Mouse (Mus musculus): Measurements from ENCODE around the gene Brwd3. TPM values are rescaled to one million over a fixed set of nuclear protein-coding genes. Genes with fewer than 3 reads are reported as not detected.
A peak's percentile ranks its signal among the peaks of the same experiment; 100 is the strongest.

Brwd3 gene
- polyA plus RNA-seq (2014; fragmentation: Nextera tagmentation; extraction: Ambion mirVana) = 4.8 and 4.9 TPM in 2 replicates

GRCm38 (mm10) chrX:108834090-108834774 is at the start of gene Brwd3:
TSS of gene Brwd3 (minus strand) at chrX:108834372.
- ATAC-seq (ENCODE audit: low FRiP score) (peak; percentile 94), DNase-seq (ENCODE audit: low spot score, missing footprints) (peak; percentile 90)
- Histone ChIP-seq H3K27ac (ENCODE audit: low read depth, low read length) (peak within 1 kb of the TSS; percentile 51; the same call in 1 of the 2 replicates), H3K4me2 (peak within 1 kb of the TSS; percentile 48), H3K9ac (ENCODE audit: low read length) (peak within 1 kb of the TSS; percentile 64), H3K36me3 (ENCODE audit: control insufficient read depth, insufficient read depth, low read length) (no peaks in the 10 kb centered on the region), H3K4me1 (ENCODE audit: control insufficient read depth, insufficient read depth, low read length) (no peaks in the 10 kb centered on the region), H3K9me3 (ENCODE audit: control insufficient read depth, low read length) (no peaks in the 10 kb centered on the region), H3K4me3 (ENCODE audit: low read depth, low read length) (peak within 1 kb of the TSS; percentile 49), H3K27me3 (ENCODE audit: control insufficient read depth, insufficient read depth, low read length) (no peaks in the 10 kb centered on the region)
- WGBS = 17% methylated on average over 34 of the region's 39 CpGs

GRCm38 (mm10) chrX:108862632-108863031 is 28.5 kb upstream of the Brwd3 start:
- no peaks in the 10 kb centered on the region for H3K4me1 ChIP-seq (ENCODE audit: control insufficient read depth, insufficient read depth, low read length)
- H3K27me3 ChIP-seq (ENCODE audit: control insufficient read depth, insufficient read depth, low read length) = no peaks in the 10 kb centered on the region
- DNase-seq (ENCODE audit: low spot score, missing footprints) (no peak), ATAC-seq (ENCODE audit: low FRiP score) (no peak)
- 83% methylated on average over 4 of the region's 4 CpGs for WGBS
- no peaks in the 10 kb centered on the region for H3K36me3 ChIP-seq (ENCODE audit: control insufficient read depth, insufficient read depth, low read length)
- no peak overlapping the region for H3K9ac ChIP-seq (ENCODE audit: low read length)
- H3K9me3 ChIP-seq (ENCODE audit: control insufficient read depth, low read length) = no peaks in the 10 kb centered on the region
- no peak overlapping the region for H3K4me2 ChIP-seq
- no peak overlapping the region for H3K27ac ChIP-seq (ENCODE audit: low read depth, low read length)
- no peak overlapping the region for H3K4me3 ChIP-seq (ENCODE audit: low read depth, low read length)

GRCm38 (mm10) chrX:108842705-108843104 is 8.5 kb upstream of the Brwd3 start:
- DNase-seq (ENCODE audit: low spot score, missing footprints) (no peak), ATAC-seq (ENCODE audit: low FRiP score) (no peak)
- H3K9ac ChIP-seq (ENCODE audit: low read length) = no peak overlapping the region
- WGBS = 94% methylated on average over 2 of the region's 2 CpGs
- H3K27ac ChIP-seq (ENCODE audit: low read depth, low read length) = no peak overlapping the region
- H3K4me2 ChIP-seq = no peak overlapping the region
- no peaks in the 10 kb centered on the region for H3K27me3 ChIP-seq (ENCODE audit: control insufficient read depth, insufficient read depth, low read length)
- no peak overlapping the region for H3K4me3 ChIP-seq (ENCODE audit: low read depth, low read length)
- H3K36me3 ChIP-seq (ENCODE audit: control insufficient read depth, insufficient read depth, low read length) = no peaks in the 10 kb centered on the region
- H3K4me1 ChIP-seq (ENCODE audit: control insufficient read depth, insufficient read depth, low read length) = no peaks in the 10 kb centered on the region
- H3K9me3 ChIP-seq (ENCODE audit: control insufficient read depth, low read length) = no peaks in the 10 kb centered on the region

- WGBS = 91% methylated on average over 2 of the region's 2 CpGs
- no peaks in the 10 kb centered on the region for H3K4me1 ChIP-seq (ENCODE audit: control insufficient read depth, insufficient read depth, low read length)
- H3K36me3 ChIP-seq (ENCODE audit: control insufficient read depth, insufficient read depth, low read length) = no peaks in the 10 kb centered on the region
- no peaks in the 10 kb centered on the region for H3K27me3 ChIP-seq (ENCODE audit: control insufficient read depth, insufficient read depth, low read length)
- H3K27ac ChIP-seq (ENCODE audit: low read depth, low read length) = no peak overlapping the region
- no peak overlapping the region for H3K4me3 ChIP-seq (ENCODE audit: low read depth, low read length)
- no peak overlapping the region for H3K4me2 ChIP-seq
- H3K9me3 ChIP-seq (ENCODE audit: control insufficient read depth, low read length) = no peaks in the 10 kb centered on the region
- ATAC-seq (ENCODE audit: low FRiP score) (no peak), DNase-seq (ENCODE audit: low spot score, missing footprints) (no peak)
- no peak overlapping the region for H3K9ac ChIP-seq (ENCODE audit: low read length)
Measured at GRCm38 (mm10) chrX:108836416-108836815, 2.2 kb upstream of the Brwd3 start.

GRCm38 (mm10) chrX:108835233-108835632 is 1.1 kb upstream of the Brwd3 start:
- no peak overlapping the region for H3K9ac ChIP-seq (ENCODE audit: low read length)
- H3K4me1 ChIP-seq (ENCODE audit: control insufficient read depth, insufficient read depth, low read length) = no peaks in the 10 kb centered on the region
- no peak overlapping the region for H3K4me3 ChIP-seq (ENCODE audit: low read depth, low read length)
- no peaks in the 10 kb centered on the region for H3K9me3 ChIP-seq (ENCODE audit: control insufficient read depth, low read length)
- no peaks in the 10 kb centered on the region for H3K36me3 ChIP-seq (ENCODE audit: control insufficient read depth, insufficient read depth, low read length)
- peak overlapping the region; percentile 45 for H3K4me2 ChIP-seq
- ATAC-seq (ENCODE audit: low FRiP score) = no peak
- H3K27ac ChIP-seq (ENCODE audit: low read depth, low read length) = no peak overlapping the region
- DNase-seq (ENCODE audit: low spot score, missing footprints) = no peak
- H3K27me3 ChIP-seq (ENCODE audit: control insufficient read depth, insufficient read depth, low read length) = no peaks in the 10 kb centered on the region
- 74% methylated on average over 5 of the region's 5 CpGs for WGBS

- H3K4me1 ChIP-seq (ENCODE audit: control insufficient read depth, insufficient read depth, low read length) = no peaks in the 10 kb centered on the region
- H3K27me3 ChIP-seq (ENCODE audit: control insufficient read depth, insufficient read depth, low read length) = no peaks in the 10 kb centered on the region
- DNase-seq (ENCODE audit: low spot score, missing footprints) (peak; percentile 92), ATAC-seq (ENCODE audit: low FRiP score) (peak; percentile 60)
- peak overlapping the region; percentile 51; the same call in 1 of the 2 replicates for H3K27ac ChIP-seq (ENCODE audit: low read depth, low read length)
- peak overlapping the region; percentile 48 for H3K4me2 ChIP-seq
- no peaks in the 10 kb centered on the region for H3K9me3 ChIP-seq (ENCODE audit: control insufficient read depth, low read length)
- peak overlapping the region; percentile 64 for H3K9ac ChIP-seq (ENCODE audit: low read length)
- 17% methylated on average over 19 of the region's 21 CpGs for WGBS
- peak overlapping the region; percentile 49 for H3K4me3 ChIP-seq (ENCODE audit: low read depth, low read length)
- no peaks in the 10 kb centered on the region for H3K36me3 ChIP-seq (ENCODE audit: control insufficient read depth, insufficient read depth, low read length)
Measured at GRCm38 (mm10) chrX:108833381-108834020, 671 bp downstream of the Brwd3 start.

GRCm38 (mm10) chrX:108832674-108833189 is 1.4 kb downstream of the Brwd3 start:
- no peaks in the 10 kb centered on the region for H3K4me1 ChIP-seq (ENCODE audit: control insufficient read depth, insufficient read depth, low read length)
- H3K27me3 ChIP-seq (ENCODE audit: control insufficient read depth, insufficient read depth, low read length) = no peaks in the 10 kb centered on the region
- H3K4me2 ChIP-seq = peak overlapping the region; percentile 48
- H3K9me3 ChIP-seq (ENCODE audit: control insufficient read depth, low read length) = no peaks in the 10 kb centered on the region
- no peaks in the 10 kb centered on the region for H3K36me3 ChIP-seq (ENCODE audit: control insufficient read depth, insufficient read depth, low read length)
- H3K4me3 ChIP-seq (ENCODE audit: low read depth, low read length) = peak overlapping the region; percentile 49
- DNase-seq (ENCODE audit: low spot score, missing footprints) (peak; percentile 96), ATAC-seq (ENCODE audit: low FRiP score) (peak; percentile 83)
- H3K9ac ChIP-seq (ENCODE audit: low read length) = peak overlapping the region; percentile 64
- peak overlapping the region; percentile 51 for H3K27ac ChIP-seq (ENCODE audit: low read depth, low read length)
- 21% methylated on average over 13 of the region's 13 CpGs for WGBS

- Histone ChIP-seq H3K27me3 (ENCODE audit: control insufficient read depth, insufficient read depth, low read length) (no peaks in the 10 kb centered on the region), H3K4me3 (ENCODE audit: low read depth, low read length) (no peak overlapping the region), H3K36me3 (ENCODE audit: control insufficient read depth, insufficient read depth, low read length) (no peaks in the 10 kb centered on the region), H3K9me3 (ENCODE audit: control insufficient read depth, low read length) (no peaks in the 10 kb centered on the region), H3K4me2 (no peak overlapping the region), H3K27ac (ENCODE audit: low read depth, low read length) (no peak overlapping the region), H3K9ac (ENCODE audit: low read length) (no peak overlapping the region), H3K4me1 (ENCODE audit: control insufficient read depth, insufficient read depth, low read length) (no peaks in the 10 kb centered on the region)
- DNase-seq (ENCODE audit: low spot score, missing footprints) (no peak), ATAC-seq (ENCODE audit: low FRiP score) (no peak)
Measured at GRCm38 (mm10) chrX:108831231-108831630, 2.9 kb downstream of the Brwd3 start.

- ATAC-seq (ENCODE audit: low FRiP score) (no peak), DNase-seq (ENCODE audit: low spot score, missing footprints) (no peak)
- Histone ChIP-seq H3K36me3 (ENCODE audit: control insufficient read depth, insufficient read depth, low read length) (no peaks in the 10 kb centered on the region), H3K27me3 (ENCODE audit: control insufficient read depth, insufficient read depth, low read length) (no peaks in the 10 kb centered on the region), H3K27ac (ENCODE audit: low read depth, low read length) (no peak overlapping the region), H3K4me3 (ENCODE audit: low read depth, low read length) (no peak overlapping the region), H3K9ac (ENCODE audit: low read length) (no peak overlapping the region), H3K4me2 (no peak overlapping the region), H3K9me3 (ENCODE audit: control insufficient read depth, low read length) (no peaks in the 10 kb centered on the region), H3K4me1 (ENCODE audit: control insufficient read depth, insufficient read depth, low read length) (no peaks in the 10 kb centered on the region)
- 66% methylated on average over 2 of the region's 2 CpGs for WGBS
Measured at GRCm38 (mm10) chrX:108828111-108828510, 6.1 kb downstream of the Brwd3 start.
